Mouse (Mus musculus): ENCODE results near the gene Abcd3.

DNA sequence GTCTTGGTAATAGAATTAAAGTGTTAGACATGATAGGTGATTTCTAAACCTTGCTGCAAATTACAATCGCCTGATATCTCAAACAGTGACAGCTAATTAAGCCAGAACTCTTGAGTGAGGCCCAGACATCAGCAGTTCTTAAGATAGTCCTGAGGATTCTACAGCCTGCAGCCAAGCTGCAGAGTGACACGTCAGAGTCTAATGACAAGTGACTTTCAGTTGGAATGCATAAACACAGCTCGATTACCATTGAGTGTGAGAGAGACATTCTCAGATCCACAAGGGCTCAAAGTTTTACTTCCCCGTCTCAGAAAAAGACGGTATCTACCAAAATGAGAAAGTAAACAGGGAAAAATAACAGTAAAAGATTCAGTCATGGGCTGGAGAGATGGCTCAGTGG lies 25.3 kb downstream of the Abcd3 start:
- TF ChIP-seq CTCF (IDR thresholded peaks at IDR 0.05; ENCODE audit: low read depth) (no peak), EP300 (IDR thresholded peaks at IDR 0.05; ENCODE audit: low read depth) (no peak)

All from liver, embryonic 14.5 days (tissue).